Mouse (Mus musculus): Measurements from ENCODE around the gene Nme2. TPM values are rescaled to one million over a fixed set of nuclear protein-coding genes. Genes with fewer than 3 reads are reported as not detected.

Nme2 gene
- polyA plus RNA-seq, 1 experiment from 2014 or later = 297 TPM

DNA sequence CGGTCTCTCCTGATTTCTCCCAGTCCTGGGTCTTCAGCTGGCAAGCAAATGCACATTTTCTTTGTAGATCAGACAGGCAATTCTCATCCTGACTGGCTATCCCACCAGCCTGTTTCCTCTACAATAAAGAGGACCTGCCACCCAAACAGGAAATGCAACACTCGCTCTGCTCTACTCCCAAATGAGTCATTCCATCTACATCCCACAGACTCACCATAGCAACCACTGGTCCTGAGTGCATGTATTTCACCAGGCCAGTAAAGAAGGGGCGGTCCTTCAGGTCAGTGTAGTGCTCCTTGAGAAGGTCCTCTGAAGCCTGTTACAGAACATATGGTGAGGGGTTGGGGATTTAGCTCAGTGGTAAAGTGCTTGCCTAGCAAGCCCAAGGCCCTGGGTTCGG is 7.0 kb upstream of the Nme2 start:
- Histone ChIP-seq H3K4me2 (replicated peaks) (no peak overlapping the region), H3K27ac (replicated peaks) (no peak overlapping the region), H3K27me3 (no peaks in the 10 kb centered on the region), H3K36me3 (peaks cover 65% of the 10 kb centered on the region), H3K9me3 (replicated peaks) (no peaks in the 10 kb centered on the region), H3K4me1 (peaks cover 6% of the 10 kb centered on the region), H3K9ac (no peak overlapping the region), H3K4me3 (replicated peaks) (no peak overlapping the region)
- no peak for ATAC-seq (ENCODE audit: insufficient number of reproducible peaks, low FRiP score, low TSS enrichment, low read depth)
- 88% methylated on average over 4 of the region's 4 CpGs for WGBS

DNA sequence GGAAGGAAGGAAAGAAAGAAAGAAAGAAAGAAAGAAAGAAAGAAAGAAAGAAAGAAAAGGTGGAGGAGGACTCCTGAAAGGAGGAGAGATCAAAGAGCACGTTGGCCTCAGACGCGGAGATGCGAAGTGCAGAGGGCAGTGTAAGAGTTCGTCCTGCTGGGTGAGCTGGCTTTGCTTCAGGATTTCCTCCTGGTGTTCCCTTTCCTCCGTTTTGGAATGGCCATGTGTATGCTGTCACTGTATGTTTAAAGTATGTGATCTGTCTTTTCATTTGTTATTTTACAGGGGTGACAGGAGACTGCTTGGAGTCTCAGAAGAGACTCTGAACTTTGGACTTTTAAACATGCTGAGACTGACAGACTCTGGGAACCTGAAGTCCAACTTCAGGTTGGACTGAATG is 5.4 kb upstream of the Nme2 start:
- Histone ChIP-seq H3K36me3 (peaks cover 65% of the 10 kb centered on the region), H3K27me3 (no peaks in the 10 kb centered on the region), H3K27ac (replicated peaks) (no peak overlapping the region), H3K4me3 (replicated peaks) (no peak overlapping the region), H3K9me3 (replicated peaks) (no peaks in the 10 kb centered on the region), H3K9ac (no peak overlapping the region), H3K4me2 (replicated peaks) (no peak overlapping the region), H3K4me1 (peaks cover 4% of the 10 kb centered on the region)
- WGBS = 89% methylated on average over 6 of the region's 6 CpGs
- no peak for ATAC-seq (ENCODE audit: insufficient number of reproducible peaks, low FRiP score, low TSS enrichment, low read depth)

- Histone ChIP-seq H3K36me3 (peaks cover 50% of the 10 kb centered on the region), H3K27me3 (no peaks in the 10 kb centered on the region), H3K4me1 (peaks cover 27% of the 10 kb centered on the region), H3K9ac (no peak overlapping the region), H3K4me3 (replicated peaks) (no peak overlapping the region), H3K4me2 (replicated peaks) (no peak overlapping the region), H3K9me3 (replicated peaks) (no peaks in the 10 kb centered on the region), H3K27ac (replicated peaks) (no peak overlapping the region)
- ATAC-seq (ENCODE audit: insufficient number of reproducible peaks, low FRiP score, low TSS enrichment, low read depth) = no peak
- 87% methylated on average over 4 of the region's 4 CpGs for WGBS
Measured at GRCm38 (mm10) chr11:93957746-93958145, 1.7 kb upstream of the Nme2 start.

- Histone ChIP-seq H3K36me3 (peaks cover 51% of the 10 kb centered on the region), H3K27ac (replicated peaks) (peak overlapping the region; percentile 93), H3K4me2 (replicated peaks) (no peak overlapping the region), H3K27me3 (no peaks in the 10 kb centered on the region), H3K9ac (no peak overlapping the region), H3K4me1 (peaks cover 34% of the 10 kb centered on the region), H3K4me3 (replicated peaks) (no peak overlapping the region), H3K9me3 (replicated peaks) (no peaks in the 10 kb centered on the region)
- ATAC-seq (ENCODE audit: insufficient number of reproducible peaks, low FRiP score, low TSS enrichment, low read depth) = no peak
- 89% methylated on average over 2 of the region's 2 CpGs for WGBS
Measured at GRCm38 (mm10) chr11:93957031-93957555, 1.0 kb upstream of the Nme2 start.

GRCm38 (mm10) chr11:93955256-93956150 is 556 bp downstream of the Nme2 start:
- no peaks in the 10 kb centered on the region for H3K9me3 ChIP-seq (replicated peaks)
- peak overlapping the region; percentile 93 for H3K27ac ChIP-seq (replicated peaks)
- peak overlapping the region; percentile 74 for H3K4me2 ChIP-seq (replicated peaks)
- peak; percentile 97 for ATAC-seq (ENCODE audit: insufficient number of reproducible peaks, low FRiP score, low TSS enrichment, low read depth)
- WGBS = under 1% methylated on average over 67 of the region's 67 CpGs
- H3K27me3 ChIP-seq = no peaks in the 10 kb centered on the region
- peak overlapping the region; percentile 80 for H3K4me3 ChIP-seq (replicated peaks)
- H3K36me3 ChIP-seq = peaks cover 52% of the 10 kb centered on the region
- H3K4me1 ChIP-seq = peaks cover 34% of the 10 kb centered on the region
- H3K9ac ChIP-seq = peak overlapping the region; percentile 52

DNA sequence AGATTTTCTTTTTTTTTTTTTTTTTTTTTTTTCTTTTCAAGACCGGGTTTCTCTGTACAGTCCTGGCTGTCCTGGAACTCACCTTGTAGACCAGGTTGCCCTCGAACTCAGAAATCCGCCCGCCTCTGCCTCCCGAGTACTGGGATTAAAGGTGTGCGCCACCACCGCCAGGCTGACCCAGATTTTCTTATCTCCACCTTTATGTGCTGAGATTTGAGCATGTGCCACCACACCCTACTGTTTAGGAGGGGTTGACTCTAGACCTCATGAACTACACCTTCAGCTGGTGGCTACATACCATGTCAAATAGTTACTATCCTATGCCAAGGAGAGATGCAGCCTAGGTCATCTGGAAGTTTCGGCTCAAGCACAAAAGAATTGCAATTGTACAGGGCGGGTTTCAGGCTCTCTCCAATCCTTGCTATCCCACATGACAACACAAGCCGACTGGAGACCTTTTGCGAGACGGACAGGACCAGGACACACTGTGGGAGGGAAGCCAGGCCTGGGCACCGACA is 1.3 kb downstream of the Nme2 start:
- no peak; the same call in 1 of the 2 replicates for ATAC-seq (ENCODE audit: insufficient number of reproducible peaks, low FRiP score, low TSS enrichment, low read depth)
- Histone ChIP-seq H3K36me3 (peaks cover 51% of the 10 kb centered on the region), H3K27me3 (no peaks in the 10 kb centered on the region), H3K27ac (replicated peaks) (peak overlapping the region; percentile 93; the same call in 1 of the 2 replicates), H3K4me3 (replicated peaks) (peak overlapping the region; percentile 80), H3K4me2 (replicated peaks) (peak overlapping the region; percentile 74), H3K4me1 (peaks cover 34% of the 10 kb centered on the region), H3K9ac (peak overlapping the region; percentile 52), H3K9me3 (replicated peaks) (no peaks in the 10 kb centered on the region)
- WGBS = 35% methylated on average over 13 of the region's 13 CpGs

DNA sequence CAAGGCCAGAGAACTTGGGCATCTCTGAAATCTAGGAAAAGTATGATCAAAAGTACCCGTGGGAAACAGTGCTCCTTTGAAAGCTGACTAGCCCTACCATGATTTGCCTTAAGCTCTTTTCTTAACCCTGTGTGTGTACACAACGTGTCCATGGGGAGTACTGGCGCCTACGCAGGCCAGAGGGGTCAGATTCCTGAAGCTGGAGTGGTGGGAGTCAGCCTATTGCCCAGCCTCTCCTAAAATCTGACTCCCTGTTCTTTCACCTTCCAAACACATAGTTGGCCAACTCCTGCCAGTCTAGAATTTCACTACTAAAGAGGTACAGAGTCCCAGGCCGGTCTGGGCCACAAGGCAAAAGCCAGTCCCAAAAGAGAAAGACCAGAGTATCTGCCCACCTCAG is 3.7 kb downstream of the Nme2 start:
- Histone ChIP-seq H3K27ac (replicated peaks) (no peak overlapping the region), H3K4me1 (peaks cover 34% of the 10 kb centered on the region), H3K4me3 (replicated peaks) (no peak overlapping the region), H3K9ac (no peak overlapping the region), H3K36me3 (peaks cover 51% of the 10 kb centered on the region), H3K4me2 (replicated peaks) (no peak overlapping the region), H3K9me3 (replicated peaks) (no peaks in the 10 kb centered on the region), H3K27me3 (no peaks in the 10 kb centered on the region)
- ATAC-seq (ENCODE audit: insufficient number of reproducible peaks, low FRiP score, low TSS enrichment, low read depth) = no peak
- 44% methylated on average over 5 of the region's 5 CpGs for WGBS

DNA sequence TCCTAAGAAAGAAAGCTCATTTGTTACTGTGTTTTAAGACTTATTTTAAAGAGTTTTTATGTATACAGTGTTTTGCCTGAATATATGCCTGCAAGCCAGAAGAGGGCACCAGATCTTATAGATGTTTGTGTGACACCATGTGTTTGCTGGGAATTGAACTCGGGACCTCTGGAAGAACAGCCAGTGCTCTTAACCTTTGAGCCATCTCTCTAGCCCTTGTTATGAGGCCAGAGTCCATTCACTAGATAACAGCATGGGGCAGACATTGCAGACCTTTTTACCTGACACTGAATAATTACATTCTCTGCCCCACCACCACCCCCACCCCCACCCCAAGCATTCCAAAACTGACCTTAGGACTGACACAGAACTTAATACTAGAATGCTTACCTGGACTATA is 6.0 kb downstream of the Nme2 start:
- Histone ChIP-seq H3K9me3 (replicated peaks) (no peaks in the 10 kb centered on the region), H3K27ac (replicated peaks) (no peak overlapping the region), H3K4me3 (replicated peaks) (no peak overlapping the region), H3K4me2 (replicated peaks) (no peak overlapping the region), H3K27me3 (no peaks in the 10 kb centered on the region), H3K36me3 (peaks cover 55% of the 10 kb centered on the region), H3K9ac (no peak overlapping the region), H3K4me1 (peaks cover 23% of the 10 kb centered on the region)
- 82% methylated on average over 1 of the region's 1 CpGs for WGBS
- ATAC-seq (ENCODE audit: insufficient number of reproducible peaks, low FRiP score, low TSS enrichment, low read depth) = no peak

DNA sequence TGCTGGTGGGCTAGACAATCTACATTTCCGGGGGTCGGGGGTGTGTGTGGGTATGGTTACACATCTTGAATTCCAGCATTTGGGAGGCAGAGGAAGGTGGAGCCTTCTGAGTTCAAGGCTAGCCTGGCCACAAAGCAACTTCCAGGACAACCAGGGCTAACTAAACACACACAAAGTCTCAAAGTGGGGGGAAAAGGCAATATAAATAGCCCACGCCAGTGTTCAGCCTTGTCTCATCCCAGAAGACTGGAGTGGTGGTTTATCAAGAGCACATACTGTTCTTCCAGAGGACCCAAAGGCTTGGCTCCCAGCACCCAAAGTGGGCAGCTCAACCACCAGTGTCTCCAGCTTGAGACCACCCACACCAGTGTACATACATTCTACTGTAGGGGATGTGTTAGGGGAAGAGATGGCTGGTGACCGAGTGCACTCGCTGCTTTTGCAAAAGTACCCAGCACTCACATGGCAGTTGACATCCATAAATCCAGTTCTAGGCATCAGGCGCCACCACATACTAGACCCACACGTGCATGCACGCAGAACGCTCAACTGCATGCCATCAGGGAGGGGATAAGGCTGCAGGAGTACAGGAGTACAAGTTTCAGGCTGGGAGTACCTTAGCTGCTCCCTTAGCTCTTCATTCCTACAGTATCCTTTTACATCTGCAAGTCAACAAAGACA is 7.0 kb downstream of the Nme2 start:
- no peak overlapping the region for H3K27ac ChIP-seq (replicated peaks)
- H3K27me3 ChIP-seq = no peaks in the 10 kb centered on the region
- no peak overlapping the region for H3K4me2 ChIP-seq (replicated peaks)
- H3K9ac ChIP-seq = no peak overlapping the region
- ATAC-seq (ENCODE audit: insufficient number of reproducible peaks, low FRiP score, low TSS enrichment, low read depth) = no peak
- H3K4me3 ChIP-seq (replicated peaks) = no peak overlapping the region
- H3K9me3 ChIP-seq (replicated peaks) = no peaks in the 10 kb centered on the region
- H3K36me3 ChIP-seq = peaks cover 53% of the 10 kb centered on the region
- 85% methylated on average over 9 of the region's 9 CpGs for WGBS
- H3K4me1 ChIP-seq = peaks cover 17% of the 10 kb centered on the region

- H3K4me3 ChIP-seq (replicated peaks) = no peak overlapping the region
- H3K27me3 ChIP-seq = no peaks in the 10 kb centered on the region
- no peak overlapping the region for H3K4me2 ChIP-seq (replicated peaks)
- H3K9ac ChIP-seq = no peak overlapping the region
- H3K27ac ChIP-seq (replicated peaks) = no peak overlapping the region
- H3K4me1 ChIP-seq = no peaks in the 10 kb centered on the region
- peaks cover 27% of the 10 kb centered on the region for H3K36me3 ChIP-seq
- H3K9me3 ChIP-seq (replicated peaks) = no peaks in the 10 kb centered on the region
- 48% methylated on average over 3 of the region's 3 CpGs for WGBS
- no peak for ATAC-seq (ENCODE audit: insufficient number of reproducible peaks, low FRiP score, low TSS enrichment, low read depth)
Measured at GRCm38 (mm10) chr11:93944986-93945385, 11.1 kb downstream of the Nme2 start.

- Histone ChIP-seq H3K4me3 (replicated peaks) (no peak overlapping the region), H3K27ac (replicated peaks) (no peak overlapping the region), H3K9ac (no peak overlapping the region), H3K36me3 (peaks cover 39% of the 10 kb centered on the region), H3K4me1 (no peaks in the 10 kb centered on the region), H3K27me3 (no peaks in the 10 kb centered on the region), H3K9me3 (replicated peaks) (no peaks in the 10 kb centered on the region), H3K4me2 (replicated peaks) (no peak overlapping the region)
- 50% methylated on average over 2 of the region's 2 CpGs for WGBS
- no peak for ATAC-seq (ENCODE audit: insufficient number of reproducible peaks, low FRiP score, low TSS enrichment, low read depth)
Measured at GRCm38 (mm10) chr11:93940906-93941305, 15.2 kb downstream of the Nme2 start.
